Mouse (Mus musculus): ENCODE results near the gene Ppard.

DNA sequence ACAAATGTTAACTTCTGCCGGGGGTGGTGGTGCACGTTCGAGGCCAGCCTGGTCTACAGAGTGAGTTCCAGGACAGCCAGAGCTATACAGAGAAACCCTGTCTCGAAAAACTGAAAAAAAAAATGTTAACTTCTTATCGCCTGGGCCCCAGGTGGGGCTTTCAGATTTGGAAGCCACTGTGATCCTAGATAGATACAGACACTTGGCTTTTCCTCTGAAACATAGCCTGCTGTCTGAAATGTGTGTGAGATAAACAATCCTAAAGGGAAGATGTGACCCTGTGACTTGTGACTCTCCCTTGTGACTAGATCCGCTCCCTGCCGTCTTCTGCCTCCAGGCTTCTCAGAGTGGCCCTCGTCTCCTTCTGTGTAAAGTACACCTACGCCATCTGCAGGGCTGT is 85.2 kb downstream of the Ppard start:
- no peak for TF ChIP-seq GATA1 (IDR thresholded peaks at IDR 0.05; ENCODE audit: low read length)
- no peak for TF ChIP-seq TAL1 (IDR thresholded peaks at IDR 0.05; ENCODE audit: low read length)

All from erythroblast, embryonic 14.5 days (primary cell).